Mouse (Mus musculus): Measurements from ENCODE around the gene Anapc16. TPM values are rescaled to one million over a fixed set of nuclear protein-coding genes. Genes with fewer than 3 reads are reported as not detected.

Anapc16 gene
- total RNA-seq, 2 experiments from 2014 or later: 66.0 to 72.3 TPM

GRCm38 (mm10) chr10:59972534-59972933 is 30.4 kb downstream of the Anapc16 start:
- no peak for DNase-seq (ENCODE audit: low spot score in 2 of 2)

DNA sequence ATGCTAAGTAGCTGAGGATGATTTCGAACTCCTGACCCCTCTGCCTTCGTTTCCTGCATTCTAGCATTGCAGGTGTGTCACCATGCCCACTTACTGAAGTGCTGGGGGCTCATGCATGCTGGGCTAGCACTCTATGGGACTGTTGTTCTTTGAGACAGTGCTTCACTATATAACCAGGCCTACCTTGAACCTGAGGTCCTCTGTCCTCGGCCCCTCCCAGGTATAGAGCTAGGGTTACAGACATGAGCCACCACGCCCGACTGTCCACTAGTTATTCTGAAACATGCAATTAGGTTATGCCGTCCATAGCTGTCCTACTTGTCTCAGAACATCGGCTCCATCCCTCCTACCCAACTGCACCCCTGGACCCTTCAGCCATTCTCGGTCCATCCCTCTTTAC is 31.1 kb downstream of the Anapc16 start:
- DNase-seq (ENCODE audit: low spot score in 2 of 2): no peak

GRCm38 (mm10) chr10:59970450-59971062 is 32.4 kb downstream of the Anapc16 start:
- DNase-seq (ENCODE audit: low spot score in 2 of 2): no peak

DNA sequence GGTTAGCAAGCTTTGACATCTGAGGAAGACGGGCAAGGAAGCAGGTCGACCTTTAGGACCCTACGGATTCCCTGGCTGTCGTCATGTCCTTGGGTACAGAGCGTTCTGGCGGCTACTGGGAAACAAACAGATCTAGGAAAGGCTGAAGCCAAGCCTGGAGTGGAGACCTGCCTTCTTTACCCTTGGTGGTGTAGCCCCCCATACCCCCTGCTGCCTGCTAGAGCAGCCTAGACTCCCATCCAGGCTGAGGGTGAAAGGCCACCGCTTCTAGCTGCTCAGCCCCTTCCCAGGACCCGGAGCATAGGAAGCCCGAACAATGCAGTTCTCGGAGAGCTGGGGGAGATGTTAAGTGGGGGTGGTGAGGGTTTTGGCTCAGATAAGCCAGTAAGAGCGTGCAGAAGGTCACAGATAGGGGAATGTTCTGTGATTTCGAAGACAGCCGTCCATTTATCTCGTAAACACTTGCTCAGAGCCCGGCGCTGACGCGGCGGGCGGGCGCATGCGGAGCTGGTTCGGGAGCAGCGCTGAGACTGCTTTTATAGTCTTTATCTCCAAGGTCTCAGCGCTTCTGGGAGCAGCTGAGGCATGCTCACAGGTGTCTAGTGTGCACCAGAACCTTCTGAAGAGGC is 33.0 kb downstream of the Anapc16 start:
- peak; percentile 64 to 70 for DNase-seq (ENCODE audit: low spot score in 2 of 2)

GRCm38 (mm10) chr10:59967309-59967942 is 35.5 kb downstream of the Anapc16 start:
- no peak for DNase-seq (ENCODE audit: low spot score in 2 of 2)

DNA sequence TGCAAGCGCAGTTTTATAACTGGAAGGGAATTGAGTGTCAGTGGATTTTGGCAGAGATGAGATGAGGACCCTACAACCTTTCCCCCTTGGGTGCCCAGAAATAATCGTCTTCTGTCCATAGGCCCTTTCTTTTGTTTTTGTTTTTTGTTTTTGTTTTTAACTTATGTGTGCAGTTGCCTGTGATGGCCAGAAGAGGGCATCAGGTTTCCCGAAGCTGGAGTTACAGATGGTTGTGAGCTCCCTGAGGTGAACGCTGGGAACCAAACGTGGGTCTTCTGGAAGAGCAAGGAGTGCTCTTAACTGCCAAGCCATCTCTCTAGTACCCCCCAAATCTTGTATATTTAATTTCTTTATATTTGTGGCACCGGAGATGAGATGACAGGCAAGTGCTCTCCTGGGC is 36.2 kb downstream of the Anapc16 start:
- DNase-seq (ENCODE audit: low spot score in 2 of 2): no peak

- DNase-seq (ENCODE audit: low spot score in 2 of 2): no peak
Measured at GRCm38 (mm10) chr10:59965788-59966187, 37.1 kb downstream of the Anapc16 start.

GRCm38 (mm10) chr10:59965362-59965695 is 37.6 kb downstream of the Anapc16 start:
- DNase-seq (ENCODE audit: low spot score in 2 of 2): no peak

DNA sequence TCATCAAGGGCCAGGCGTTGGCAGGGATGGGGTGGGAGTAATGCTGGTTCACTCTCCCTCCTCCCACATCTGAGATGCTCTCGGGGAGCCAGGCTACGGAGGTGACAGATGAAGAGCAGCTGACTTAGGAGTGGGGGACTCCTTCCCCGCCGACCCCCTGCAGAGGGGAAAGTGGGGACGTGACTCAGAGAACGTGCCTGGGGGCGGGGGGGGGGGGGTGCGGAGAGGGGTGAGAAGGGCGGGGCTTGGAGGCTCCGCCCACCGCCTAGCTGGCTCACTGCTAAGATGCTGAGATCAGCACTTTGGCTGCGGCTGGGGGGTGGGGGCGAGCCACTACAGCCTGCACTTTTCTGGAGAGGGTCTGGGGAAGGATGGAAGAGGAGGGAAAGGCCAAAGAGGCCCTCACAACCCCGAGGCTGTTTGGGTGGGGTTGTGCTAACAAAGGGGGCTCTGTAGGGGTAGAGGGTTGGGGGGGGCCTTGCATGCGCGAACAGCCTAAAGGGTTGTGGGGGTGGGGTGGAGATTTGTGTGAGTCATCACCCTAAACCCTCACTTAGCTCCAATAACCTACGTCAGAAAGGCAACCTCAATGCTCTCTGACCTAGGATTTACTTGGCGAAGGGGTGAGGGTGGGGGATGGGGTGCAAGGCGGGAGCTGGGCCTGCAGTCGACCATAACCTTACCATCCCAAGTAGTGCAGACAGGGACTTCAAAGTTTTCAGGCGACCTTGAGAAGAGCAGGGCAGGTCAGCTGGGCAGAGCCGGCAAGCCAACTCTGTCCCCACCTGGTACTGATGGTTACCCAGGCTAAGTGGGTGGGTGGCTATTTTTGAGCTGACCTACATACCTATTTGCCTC is 38.2 kb downstream of the Anapc16 start:
- DNase-seq (ENCODE audit: low spot score in 2 of 2): no peak

- no peak for DNase-seq (ENCODE audit: low spot score in 2 of 2)
Measured at GRCm38 (mm10) chr10:59963609-59964008, 39.3 kb downstream of the Anapc16 start.

GRCm38 (mm10) chr10:59959517-59959916 is 43.4 kb downstream of the Anapc16 start:
- DNase-seq (ENCODE audit: low spot score in 2 of 2): no peak

DNA sequence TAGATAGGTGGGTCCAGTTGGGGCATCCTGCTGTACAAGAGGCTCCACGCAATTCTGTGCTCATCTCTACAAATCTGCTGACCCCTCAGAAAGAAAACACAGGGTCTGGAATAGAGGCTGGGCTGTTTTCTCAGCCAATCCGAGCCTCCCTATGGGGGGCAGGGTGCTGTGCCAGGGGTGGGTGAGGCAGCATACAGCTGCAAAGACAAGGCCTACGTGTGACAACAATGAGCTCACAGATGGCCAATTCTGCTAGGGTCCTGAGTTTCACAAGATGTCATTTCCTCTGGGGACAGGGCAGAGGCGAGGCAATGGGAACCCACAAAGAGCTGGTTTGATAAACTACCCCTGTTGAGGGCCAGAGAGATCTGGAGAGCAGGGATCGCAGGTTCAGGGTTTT is 44.5 kb downstream of the Anapc16 start:
- DNase-seq (ENCODE audit: low spot score in 2 of 2): no peak

- peak in 1 of 2 experiments; percentile 64 for DNase-seq (ENCODE audit: low spot score in 2 of 2)
Measured at GRCm38 (mm10) chr10:59957171-59958149, 45.5 kb downstream of the Anapc16 start.

DNA sequence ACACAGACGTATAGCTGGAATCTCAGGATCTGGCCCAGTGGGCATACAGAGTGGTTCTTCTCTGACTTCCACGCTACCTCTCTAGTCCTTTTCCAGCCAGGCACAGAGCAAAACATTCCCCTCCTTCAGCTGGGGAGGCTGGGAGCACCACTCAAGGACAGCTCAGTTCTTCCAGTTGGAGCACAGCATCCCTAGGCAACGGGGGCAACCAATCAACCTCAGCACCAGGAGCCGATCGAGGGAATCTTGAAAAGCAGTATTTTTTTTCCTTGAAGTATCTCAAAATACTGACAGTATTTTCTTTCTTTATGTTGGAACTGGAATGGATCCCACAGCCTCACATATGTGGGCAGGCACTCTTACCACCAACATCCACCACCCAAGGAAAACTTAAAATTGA is 46.3 kb downstream of the Anapc16 start:
- no peak for DNase-seq (ENCODE audit: low spot score in 2 of 2)

- no peak for DNase-seq (ENCODE audit: low spot score in 2 of 2)
Measured at GRCm38 (mm10) chr10:59953564-59954039, 49.3 kb downstream of the Anapc16 start.

- DNase-seq (ENCODE audit: low spot score in 2 of 2): no peak
Measured at GRCm38 (mm10) chr10:59952781-59953563, 50.0 kb downstream of the Anapc16 start.

DNA sequence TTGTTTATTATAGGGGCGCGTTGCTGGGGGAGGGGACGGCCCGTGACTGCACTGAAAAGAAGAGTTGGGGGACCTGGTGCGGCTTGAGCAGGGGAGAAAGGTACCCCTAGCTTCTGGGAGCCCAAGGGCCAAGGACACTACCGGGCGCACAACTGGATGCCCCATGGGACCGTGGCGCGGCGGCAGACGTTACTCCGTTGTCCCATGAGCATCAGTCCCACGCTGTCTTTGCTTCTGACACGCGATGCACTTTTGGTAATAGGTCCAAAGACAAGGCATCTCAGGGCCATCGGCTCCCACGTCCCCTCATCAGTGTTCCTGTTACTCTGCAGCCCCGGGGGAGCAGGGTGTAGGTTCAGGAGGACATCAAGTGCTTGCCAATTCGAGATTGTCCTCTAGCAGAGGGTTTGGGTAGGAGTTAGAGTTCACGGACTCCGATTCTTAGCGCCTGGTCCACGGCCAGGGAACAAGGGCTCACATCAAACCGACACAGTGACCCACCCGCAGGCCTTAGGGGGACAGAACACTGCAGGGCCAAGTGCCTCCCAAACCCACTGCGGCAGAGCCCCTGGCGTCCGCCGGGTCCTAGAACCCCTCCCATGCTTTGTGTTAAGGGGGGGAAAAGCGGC is 50.7 kb downstream of the Anapc16 start:
- DNase-seq (ENCODE audit: low spot score in 2 of 2): peak; percentile 70 to 80

DNA sequence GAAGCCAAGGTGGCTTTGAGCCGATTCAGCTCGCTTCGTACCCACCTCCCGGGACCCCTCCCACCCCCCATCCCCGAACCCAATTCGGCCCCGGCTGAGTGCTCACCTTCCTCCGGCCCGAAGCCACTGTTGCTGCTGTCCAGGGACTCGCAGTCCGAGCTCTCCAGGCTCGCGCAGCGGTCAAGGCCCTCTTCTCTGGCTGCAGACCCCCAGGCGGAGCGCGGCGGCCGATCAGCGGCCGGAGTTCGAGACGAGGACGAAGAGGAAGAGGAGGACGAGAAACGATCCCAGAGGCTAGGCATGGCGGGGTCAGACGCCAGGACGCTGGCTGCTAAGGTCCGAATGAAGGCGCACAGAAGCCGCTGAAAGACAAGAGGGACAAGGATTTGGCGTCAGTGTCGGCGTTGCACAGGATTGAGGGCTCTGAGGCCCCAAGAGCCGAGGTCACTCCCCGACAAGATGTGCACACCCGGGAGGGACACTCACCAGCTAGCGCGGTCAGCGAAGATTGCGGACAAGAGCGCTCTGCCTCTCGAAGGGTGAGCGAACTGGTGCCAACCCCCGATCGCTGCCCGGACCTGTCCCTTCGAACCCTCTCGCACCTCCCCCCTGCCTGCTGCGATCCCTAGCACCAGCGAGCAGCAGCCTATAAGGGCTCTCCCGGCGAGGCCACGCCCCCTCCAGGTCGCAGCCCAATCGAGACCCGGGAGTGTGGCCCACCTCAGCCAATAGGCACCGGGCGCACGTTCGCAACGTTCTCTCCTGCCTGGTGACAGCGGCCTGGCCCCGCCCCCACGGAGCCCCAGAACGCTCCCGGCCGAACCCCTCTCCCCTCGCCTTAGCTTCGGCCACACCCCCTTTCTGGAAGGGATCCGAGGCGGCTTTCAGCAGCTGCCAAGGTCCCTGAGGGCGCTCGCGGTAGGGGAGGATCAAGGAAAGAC is 51.5 kb downstream of the Anapc16 start, which contains the start of gene Ddit4:
Ddit4 (minus strand) TSS at position 624 of the 941 bp plus-strand sequence.
- DNase-seq (ENCODE audit: low spot score in 2 of 2): peak; percentile 99 to 100
